Mouse (Mus musculus): ENCODE data around the gene Cks2.

DNA sequence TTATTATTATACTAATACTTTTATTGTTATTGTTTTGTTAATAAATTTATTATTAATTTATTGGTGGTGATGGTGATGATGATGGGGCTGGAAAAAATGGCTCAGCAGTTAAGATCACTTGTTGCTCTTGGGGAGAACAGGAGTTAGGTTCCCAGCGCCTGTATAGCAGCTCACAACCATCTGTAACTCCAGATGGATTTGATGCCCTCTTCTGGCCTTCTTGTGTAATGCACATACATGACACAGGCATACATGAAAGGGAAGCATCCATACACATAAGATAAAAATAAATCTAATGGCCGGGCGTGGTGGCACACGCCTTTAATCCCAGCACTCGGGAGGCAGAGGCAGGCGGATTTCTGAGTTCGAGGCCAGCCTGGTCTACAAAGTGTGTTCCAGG lies 35.8 kb upstream of the Cks2 start:
- TF ChIP-seq CTCF (IDR thresholded peaks at IDR 0.05; ENCODE audit: low read depth) (0 out of 2 replicates have a peak, but pooled peaks have one; percentile 8), EP300 (IDR thresholded peaks at IDR 0.05; ENCODE audit: low read depth) (no peak)

Data from liver, postnatal 0 days (tissue).